Mouse (Mus musculus): ENCODE measurements around the gene Cyth2.

Gene Cyth2

GRCm38 (mm10) chr7:45813787-45814779 is at the start of gene Cyth2:
Cyth2 (minus strand) TSS chr7:45814581.
- peak; percentile 100 for DNase-seq (ENCODE audit: low spot score)

DNA sequence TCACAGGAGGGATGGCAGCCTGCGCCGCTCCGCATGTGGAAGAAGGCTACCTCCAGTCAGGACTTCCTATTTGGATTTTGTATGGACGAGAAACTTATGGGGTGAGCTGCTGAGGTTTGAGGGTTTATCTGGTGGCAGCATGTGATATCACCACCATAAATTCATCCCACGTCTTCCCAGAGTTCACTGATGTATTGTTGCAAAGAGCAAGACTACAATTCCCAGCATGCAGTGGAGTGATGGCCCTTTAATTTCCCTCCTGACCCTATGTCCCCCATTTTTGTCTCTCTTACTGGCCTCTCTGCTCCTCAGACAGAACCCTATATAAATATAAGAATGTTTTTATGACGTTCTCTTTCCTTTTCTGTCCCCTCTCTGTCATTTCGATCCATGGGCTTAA is 48.4 kb upstream of the Cyth2 start:
- no peak for DNase-seq (ENCODE audit: low spot score)

DNA sequence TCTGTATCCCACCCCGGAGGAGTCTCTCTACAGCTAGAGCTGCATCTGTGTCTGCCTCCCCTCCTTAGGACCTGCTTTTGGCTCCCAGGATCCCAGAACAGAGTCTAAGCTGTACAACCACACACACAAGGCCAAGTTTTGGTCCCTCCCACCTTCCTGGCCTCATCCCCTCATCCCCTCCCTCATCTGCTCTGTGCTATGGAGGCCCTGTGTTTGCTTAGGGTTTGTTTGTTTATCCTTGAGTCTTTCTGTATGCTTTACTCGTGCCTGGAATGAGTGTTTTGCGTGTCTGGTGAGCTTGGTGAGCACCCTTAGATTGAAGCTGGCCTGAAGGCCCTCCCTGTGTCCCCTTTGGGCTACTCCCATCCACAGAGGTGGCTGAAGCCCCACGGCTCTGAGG is 44.6 kb upstream of the Cyth2 start:
- no peak for DNase-seq (ENCODE audit: low spot score)

DNA sequence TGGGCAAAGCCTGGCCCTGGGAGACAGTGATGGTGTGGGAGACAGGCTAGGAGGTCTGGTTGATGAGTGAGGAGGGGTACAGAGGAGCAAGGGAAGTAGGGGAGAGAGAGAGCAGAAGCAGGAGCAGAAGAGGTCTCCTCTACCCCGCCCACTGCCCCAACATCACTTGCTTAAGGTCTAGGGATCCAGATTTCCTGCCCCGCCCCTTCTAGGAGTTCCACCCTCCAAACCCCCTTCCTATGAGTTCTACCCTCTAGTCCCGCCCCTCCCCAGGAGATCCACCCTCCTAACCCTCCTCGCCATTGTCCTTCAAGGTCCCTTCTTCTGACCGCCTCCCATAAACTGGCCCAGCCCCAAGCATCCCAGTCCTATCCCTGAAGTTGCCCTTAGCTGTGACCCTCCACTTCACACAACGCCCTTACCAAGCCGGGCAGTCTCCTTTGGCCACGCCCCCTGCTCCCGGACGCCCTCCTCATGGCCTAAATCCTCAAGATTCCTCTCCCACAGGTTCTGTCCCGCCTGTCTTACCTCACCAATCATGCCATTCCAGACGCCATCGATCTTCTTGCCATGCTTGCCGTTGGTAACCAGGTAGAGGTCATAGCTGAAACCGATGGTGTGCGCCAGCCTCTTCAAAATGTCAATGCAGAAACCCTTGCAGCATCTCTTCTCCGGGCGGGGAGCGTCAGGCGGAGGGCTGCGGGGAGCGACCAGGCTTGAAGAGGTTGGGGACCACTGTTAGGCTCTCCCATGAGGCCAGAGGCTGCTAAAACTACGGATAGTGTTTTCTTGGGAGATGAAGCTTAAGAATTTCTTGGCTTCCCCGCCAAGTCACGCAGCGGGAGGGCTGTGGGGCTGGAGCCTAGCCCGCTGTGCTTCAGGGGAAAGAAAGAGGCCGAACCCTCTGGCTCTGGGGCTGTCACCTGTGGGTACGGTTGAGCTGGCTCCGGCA is 42.8 kb upstream of the Cyth2 start:
- DNase-seq (ENCODE audit: low spot score), result no peak

DNA sequence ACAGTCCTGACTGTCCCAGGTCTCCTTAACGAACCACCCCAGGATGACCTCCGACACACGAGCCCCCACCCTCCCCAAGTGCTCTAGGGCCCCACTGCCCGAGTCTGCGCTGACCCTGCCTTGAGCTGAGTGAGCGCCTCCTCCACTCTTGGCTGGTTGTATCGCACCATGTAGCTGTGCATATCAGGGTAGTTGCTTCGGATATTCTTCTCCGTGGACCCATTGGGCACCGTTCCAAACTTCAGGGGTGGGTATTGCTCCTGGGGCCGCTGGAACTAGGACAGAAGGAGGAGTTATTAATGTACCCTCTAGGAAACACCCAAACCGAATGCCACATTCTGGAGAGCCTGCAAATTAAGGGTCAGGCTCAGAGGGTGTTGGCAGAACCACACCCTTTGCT is 38.7 kb upstream of the Cyth2 start:
- no peak for DNase-seq (ENCODE audit: low spot score)

GRCm38 (mm10) chr7:45850661-45851060 is 36.3 kb upstream of the Cyth2 start:
- no peak for DNase-seq (ENCODE audit: low spot score)

DNA sequence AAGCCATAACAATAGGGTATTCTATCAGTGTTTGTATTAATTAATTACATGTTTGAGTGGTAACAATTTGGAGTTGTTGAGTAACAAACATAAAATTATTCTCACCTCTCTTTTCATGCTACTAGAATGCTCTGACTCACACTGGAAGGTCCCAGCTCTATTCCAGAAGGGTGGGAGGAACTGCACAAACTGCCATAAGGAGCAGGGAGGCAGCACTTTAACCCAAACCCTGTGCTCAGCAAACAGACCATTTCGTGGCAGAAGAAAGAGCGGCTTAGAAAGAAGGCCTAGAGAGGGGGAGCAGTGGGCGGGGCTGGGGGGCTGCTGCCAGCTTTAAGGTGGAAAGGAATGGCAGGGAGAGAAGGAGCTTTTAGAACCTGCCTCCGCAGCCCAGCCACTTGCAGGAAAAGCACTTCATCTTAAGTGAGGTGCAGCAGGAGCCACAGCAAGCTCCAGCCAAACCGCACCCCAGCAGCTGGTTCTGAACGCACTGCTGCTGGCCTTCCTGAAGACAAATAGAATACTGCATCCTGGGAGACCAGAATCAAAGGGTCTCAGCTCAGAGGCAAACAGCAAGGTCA is 34.2 kb upstream of the Cyth2 start:
- DNase-seq (ENCODE audit: low spot score), result no peak

GRCm38 (mm10) chr7:45842950-45843744 is 28.8 kb upstream of the Cyth2 start:
- no peak for DNase-seq (ENCODE audit: low spot score)

GRCm38 (mm10) chr7:45833924-45834323 is 19.5 kb upstream of the Cyth2 start:
- DNase-seq (ENCODE audit: low spot score), result no peak

DNA sequence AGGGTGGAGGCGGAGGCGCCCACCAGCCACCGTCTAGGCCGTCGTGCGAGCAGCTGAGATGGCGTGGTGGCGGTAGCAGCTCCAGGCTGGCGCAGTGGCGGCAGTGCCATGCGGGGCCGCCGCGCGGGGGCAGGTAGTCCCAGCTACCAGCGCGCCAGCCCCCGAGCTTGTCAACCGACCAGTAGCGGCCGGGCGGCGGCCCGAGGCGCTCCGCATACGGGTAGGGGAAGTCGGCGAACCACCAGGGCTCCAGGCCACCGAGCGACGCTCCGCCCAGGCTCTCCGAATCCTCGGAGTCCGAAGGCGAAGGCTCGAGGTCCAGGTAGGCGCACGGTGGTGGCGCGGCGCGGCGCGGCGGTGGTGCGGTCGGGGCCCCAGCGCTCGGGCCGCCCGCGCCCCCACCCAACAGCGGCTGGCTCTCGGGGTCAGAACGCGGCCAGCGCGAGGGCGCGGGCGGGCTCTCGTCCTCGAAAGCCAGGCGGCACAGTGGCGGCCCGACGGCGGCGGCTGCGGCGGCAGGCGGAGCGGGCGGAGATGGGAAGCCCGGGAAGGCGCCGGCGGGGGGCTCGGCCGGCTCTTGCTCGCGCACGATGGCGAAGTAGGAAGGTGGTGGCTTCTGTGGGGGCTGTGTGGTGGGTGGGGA is 18.9 kb upstream of the Cyth2 start:
- peak; percentile 13 for DNase-seq (ENCODE audit: low spot score)

- no peak for DNase-seq (ENCODE audit: low spot score)
These were observed 18.0 kb upstream of the Cyth2 start for GRCm38 (mm10) chr7:45832428-45832827.

DNA sequence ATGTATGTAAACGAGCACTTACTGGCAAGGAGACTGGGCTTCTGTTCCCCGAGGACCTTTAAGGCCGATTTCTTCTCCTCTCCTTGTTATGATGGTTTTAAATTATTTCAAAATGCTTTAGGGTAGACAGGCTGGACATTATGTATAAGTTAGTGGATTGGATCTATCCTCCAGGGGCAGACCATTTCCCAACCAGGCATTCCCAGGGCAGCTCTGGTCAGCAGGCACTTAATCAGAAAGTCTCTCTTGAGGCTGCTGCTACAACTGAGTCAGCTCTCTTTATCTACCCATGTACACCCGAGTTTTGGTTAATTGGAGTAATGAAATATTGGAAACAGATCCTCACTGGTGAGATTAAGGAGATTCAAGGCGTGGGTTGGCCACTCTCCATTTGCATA is 16.7 kb upstream of the Cyth2 start:
- DNase-seq (ENCODE audit: low spot score), result no peak

DNA sequence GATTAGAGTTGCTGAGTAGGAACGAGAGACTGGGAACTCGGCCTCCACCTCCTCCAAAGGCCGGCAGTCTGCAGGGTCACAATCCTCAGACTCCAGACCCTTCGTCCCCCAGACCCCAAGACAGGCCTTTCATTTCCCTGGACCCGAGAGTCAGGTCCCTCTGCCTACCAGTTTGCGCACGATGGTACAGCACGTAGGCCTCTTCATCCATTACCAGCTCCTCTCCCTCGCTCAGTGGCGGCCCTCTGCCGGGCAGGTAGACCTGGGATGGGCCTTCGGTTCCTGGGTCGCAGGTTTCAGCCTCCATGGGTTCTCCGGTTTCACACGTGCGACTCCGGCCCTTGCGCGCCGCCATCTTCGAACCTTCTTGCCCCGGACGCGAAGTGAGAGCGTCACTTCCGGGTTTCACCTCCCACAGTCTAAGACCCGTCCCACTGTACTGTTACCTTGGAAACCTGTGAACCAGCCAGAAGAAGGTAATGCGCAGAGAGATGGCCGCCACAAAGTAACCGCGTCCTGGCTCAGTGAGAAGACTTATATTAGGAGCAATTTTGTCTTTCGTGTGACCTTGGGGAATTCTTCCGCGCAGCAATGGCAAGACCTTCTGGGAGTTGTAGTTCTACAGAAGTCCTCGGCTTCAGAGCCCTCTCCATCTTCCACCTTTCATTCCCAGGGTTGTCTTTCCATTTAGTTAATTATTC is 16.2 kb upstream of the Cyth2 start, which contains the start of gene Grwd1:
TSS of gene Grwd1 (minus strand) at position 518 of the 701 bp plus-strand sequence.
- DNase-seq (ENCODE audit: low spot score), result peak; percentile 82

GRCm38 (mm10) chr7:45826631-45827030 is 12.2 kb upstream of the Cyth2 start:
- no peak for DNase-seq (ENCODE audit: low spot score)

DNA sequence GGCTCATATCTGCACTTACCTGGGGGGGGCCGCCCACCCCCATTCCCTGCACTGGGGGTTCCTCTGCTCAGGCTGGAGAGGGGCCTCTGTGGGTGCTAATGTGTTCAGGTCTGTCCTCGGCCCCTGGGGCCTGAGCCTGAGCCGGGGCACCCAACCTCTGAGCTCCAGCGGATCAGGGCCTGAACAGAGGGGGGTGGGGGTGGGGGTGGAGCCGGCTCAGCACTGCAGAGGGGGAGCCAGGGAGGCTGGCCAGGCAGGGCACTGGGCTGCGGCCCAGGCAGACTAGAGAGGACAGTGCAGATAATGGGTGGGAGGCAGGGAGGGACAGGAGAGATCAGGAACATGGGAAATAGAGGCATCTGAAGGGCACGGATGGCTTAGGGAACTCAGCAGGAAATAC is 10.2 kb upstream of the Cyth2 start, which contains the start of gene Kcnj14:
TSS of gene Kcnj14 (minus strand) at position 185 of the 400 bp plus-strand sequence.
- no peak for DNase-seq (ENCODE audit: low spot score)

DNA sequence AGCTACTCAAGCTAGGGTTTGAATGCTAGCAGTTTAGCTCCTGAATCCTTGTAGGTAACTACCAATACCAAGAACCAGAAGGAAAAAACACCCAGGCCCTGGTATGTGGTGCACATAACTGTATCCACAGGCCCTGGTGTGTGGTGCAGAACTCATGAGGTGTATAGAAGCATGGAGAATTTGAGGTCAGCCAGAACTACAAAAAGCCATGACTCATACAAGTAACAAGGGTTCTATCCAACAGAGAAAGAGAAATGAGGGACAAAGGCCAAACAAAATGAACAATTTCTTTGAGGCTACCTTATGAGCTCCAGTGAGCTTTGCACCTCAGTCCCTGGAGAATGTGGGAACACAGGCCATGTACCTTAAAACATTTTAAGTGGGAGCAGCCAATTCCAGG is 6.5 kb upstream of the Cyth2 start:
- no peak for DNase-seq (ENCODE audit: low spot score)

GRCm38 (mm10) chr7:45819843-45820242 is 5.5 kb upstream of the Cyth2 start:
- no peak for DNase-seq (ENCODE audit: low spot score)

- no peak for DNase-seq (ENCODE audit: low spot score)
These were observed 1.6 kb upstream of the Cyth2 start for GRCm38 (mm10) chr7:45815984-45816351.

- no peak for DNase-seq (ENCODE audit: low spot score)
These were observed 1.1 kb upstream of the Cyth2 start for GRCm38 (mm10) chr7:45815323-45815983.

DNA sequence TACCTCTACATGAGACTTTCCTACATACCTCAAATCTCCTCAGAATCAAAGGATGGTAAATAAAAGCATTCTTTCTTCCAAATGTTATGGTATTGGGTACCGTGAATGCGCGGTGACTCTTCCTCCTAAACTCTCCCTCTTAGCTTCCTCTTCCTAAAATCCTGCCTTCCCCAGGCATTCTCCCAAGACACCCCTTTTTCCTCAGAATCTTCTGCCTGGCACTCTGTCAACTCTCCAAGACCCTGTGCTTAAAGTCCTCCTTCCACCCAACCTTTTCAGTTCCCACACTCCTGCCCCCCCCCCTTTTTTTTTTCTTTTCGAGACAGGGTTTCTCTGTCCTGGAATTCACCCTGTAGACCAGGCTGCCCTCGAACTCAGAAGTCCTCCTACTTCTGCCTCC is 460 bp upstream of the Cyth2 start:
- DNase-seq (ENCODE audit: low spot score), result no peak

Data from layer of hippocampus, adult 11-12 months (tissue).